Mouse (Mus musculus): ENCODE results near the gene Pa2g4. TPM values are rescaled to one million over a fixed set of nuclear protein-coding genes. Genes with fewer than 3 reads are reported as not detected.
"Not testable (repeated sequence)": the region's sequence is repeated elsewhere in the genome, so short reads cannot be mapped to it uniquely, and the experiment has no call there.

The Pa2g4 gene
- total RNA-seq, 2 experiments from 2014 or later, result 36.3 to 36.7 TPM

DNA sequence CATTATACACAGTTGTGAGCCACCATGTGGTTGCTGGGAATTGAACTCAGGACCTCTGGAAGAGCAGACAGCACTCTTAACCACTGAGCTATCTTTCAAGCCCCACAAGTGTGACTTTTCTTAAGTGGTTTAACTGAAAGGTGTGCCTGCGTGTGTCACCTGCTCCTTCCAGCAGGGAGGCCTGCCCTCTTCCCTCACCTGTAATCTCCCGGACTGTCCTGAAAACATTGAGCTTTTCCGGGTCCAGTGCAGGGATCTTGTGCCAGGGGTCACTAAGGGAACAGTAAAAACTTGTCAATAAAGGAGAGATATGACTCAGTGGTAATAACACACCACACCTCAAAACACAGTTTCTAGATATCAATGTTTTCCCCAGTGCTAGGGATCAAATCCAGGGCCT is 13.5 kb upstream of the Pa2g4 start:
- DNase-seq, result no peak

DNA sequence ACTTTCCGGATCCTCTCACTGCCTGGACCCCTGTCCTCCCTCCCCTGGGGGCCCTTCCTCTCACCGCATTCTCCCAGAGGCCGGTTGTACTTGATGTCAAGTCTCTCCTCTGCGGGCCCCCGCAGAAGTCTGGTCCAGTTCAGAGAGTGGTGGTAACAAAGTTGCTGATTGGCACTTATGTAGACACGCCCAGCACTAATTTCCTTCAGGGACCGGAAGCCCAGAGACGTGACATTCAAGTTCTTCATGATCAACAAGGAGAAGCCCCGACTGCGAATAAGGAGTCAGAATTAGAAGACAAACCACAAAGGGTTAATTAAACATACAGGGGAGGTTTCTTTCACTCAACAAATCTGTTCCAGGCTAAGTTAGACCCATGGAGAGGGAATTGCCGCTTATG is 12.5 kb upstream of the Pa2g4 start:
- DNase-seq, result no peak

- DNase-seq, result no peak
Observed at GRCm38 (mm10) chr10:128575063-128575462, 9.3 kb upstream of the Pa2g4 start.

DNA sequence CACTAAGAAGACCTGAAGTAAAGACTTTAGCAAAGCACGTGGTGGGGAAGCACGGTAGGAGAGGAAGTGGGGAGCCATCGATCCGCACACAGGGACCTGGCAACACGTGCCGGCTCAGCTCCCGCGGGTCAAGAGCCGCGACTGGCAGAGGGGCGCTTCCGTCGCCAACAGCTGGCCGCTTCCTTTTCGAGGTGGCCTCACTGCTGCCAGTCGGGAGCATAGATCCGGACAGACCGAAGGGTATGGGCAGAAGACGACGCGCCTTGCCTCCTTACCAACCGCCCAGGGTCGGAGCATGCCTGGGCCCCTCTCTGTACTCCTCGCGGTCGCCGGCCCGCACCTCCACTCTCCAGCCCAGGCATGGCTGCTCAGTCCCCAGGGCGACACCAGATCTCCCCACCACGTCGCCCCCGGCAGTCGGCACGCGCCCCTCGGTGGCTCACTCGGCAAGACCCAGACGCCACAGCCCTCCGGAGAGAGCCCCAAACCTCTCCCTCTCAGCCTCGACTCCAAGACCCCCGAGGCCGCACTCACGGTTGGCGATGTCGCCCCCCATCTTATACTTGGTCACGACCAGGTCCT is 490 bp downstream of the Pa2g4 start:
- peak; percentile 30 for DNase-seq

GRCm38 (mm10) chr10:128563544-128563943 is 2.2 kb downstream of the Pa2g4 start:
- DNase-seq, result no peak

DNA sequence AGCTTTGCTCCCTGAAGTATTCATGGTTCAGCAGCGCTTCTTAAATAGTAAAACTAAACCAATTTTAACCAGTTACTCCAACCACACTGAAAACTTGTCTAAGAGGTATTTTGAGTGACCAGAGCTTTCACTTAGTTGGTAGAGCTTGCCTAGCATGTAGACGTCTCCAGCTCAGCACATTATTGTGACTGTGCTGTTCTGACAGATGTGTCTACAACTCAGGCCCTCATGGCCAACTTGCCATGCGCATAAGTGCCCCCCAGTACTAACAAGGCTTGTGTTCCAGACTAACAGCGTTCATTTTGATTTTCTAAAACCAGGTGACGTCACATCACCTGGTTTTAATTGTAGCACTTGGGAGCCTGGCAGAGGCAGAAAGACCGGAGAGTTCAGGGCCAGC is 8.8 kb downstream of the Pa2g4 start:
- DNase-seq, result no peak

GRCm38 (mm10) chr10:128556286-128556685 is 9.5 kb downstream of the Pa2g4 start:
- no peak for DNase-seq

GRCm38 (mm10) chr10:128555567-128555966 is 10.2 kb downstream of the Pa2g4 start:
- DNase-seq, result not testable (repeated sequence)

GRCm38 (mm10) chr10:128550144-128550823 is 15.5 kb downstream of the Pa2g4 start:
- DNase-seq, result not testable (repeated sequence)

DNA sequence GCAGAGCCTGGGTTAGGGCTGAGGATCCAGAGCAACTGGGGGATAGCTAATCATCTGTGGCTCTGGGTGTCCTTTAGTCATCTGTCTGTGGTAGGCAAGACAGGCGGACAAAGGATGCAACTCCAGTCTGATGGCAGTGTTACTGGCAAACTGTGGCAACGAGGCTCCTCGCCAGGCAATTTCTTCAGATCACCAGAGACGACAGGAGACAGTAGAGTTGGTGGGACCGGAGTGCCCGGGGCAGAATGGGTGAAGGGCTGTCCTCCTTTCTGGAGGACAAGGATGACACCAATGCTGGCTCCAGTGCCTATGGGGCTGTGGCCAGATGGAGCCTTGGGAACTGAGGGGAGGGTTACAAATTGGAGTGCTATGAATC is 16.1 kb downstream of the Pa2g4 start:
- peak; percentile 32 for DNase-seq

DNA sequence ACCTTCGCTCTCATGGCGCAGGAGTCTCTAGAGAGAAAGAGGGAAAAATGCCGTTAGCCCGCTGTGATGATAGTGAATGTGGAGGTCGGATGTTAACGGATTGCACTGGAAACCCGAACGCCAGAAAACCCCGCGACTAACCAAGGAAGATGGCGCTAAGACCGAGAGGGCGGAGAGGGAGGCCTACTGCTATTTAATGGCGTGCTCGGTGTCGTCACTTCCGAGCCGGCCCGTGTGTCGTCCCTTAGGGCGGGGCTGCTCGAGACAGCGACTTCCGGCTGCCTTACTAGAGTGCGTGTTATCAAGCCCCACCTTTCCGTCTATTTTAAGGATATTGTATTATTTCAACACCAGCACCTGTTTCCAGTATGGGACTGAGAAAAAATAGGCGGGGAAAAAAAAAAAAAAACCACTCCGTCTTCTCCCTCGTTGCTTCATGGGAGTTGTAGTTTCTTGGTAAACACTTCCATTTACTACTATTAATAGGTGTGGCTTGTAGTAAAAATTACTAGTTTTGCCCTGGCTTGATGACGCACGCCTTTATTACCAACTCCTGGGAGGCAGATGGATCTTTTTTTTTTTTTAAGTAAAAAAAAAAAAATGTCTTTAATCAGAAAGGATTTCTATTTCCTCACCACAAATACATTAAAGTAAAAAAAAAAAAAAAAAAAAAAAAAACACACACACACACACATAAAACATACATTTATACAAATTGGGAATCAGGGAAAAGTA is 16.7 kb downstream of the Pa2g4 start, which contains the start of gene Rpl41:
Gene Rpl41, minus strand, starts transcription at position 359 of the 735 bp plus-strand sequence.
- DNase-seq, result peak; percentile 93

DNA sequence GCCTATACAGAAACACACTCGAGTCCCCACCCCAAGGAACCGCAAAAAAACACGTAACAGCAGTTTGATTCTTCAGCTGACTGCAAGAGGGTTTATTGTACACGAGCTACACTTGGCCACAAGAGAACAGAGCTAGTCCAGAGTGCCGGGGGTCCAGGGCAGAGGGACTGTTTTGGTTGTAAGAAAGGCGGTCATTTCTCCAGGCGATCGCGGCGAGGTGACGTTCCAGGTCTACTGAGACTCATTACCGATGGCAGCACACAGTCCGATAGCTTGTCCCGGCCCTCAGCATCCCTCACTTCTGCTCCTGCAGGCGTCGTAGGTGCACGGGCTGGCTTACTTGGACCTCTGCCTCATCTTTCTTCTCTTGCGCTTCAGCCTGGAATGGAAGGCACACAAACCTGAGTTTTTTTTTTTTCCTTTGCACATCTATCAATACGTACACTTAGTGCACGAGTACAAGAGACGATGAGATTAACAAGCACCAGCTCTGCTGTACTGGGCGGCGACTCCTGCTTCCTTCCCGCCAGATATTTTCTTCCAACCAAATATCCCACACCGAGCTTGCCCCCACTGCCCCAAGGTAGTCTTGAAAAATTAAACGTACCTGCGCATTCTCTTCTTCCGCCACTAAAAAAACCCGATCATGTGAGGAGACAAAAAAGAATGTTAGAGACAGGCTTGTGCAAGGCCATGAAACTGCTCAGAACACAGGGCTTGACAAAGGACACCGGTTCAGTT is 17.6 kb downstream of the Pa2g4 start:
- DNase-seq, result not testable (repeated sequence)

DNA sequence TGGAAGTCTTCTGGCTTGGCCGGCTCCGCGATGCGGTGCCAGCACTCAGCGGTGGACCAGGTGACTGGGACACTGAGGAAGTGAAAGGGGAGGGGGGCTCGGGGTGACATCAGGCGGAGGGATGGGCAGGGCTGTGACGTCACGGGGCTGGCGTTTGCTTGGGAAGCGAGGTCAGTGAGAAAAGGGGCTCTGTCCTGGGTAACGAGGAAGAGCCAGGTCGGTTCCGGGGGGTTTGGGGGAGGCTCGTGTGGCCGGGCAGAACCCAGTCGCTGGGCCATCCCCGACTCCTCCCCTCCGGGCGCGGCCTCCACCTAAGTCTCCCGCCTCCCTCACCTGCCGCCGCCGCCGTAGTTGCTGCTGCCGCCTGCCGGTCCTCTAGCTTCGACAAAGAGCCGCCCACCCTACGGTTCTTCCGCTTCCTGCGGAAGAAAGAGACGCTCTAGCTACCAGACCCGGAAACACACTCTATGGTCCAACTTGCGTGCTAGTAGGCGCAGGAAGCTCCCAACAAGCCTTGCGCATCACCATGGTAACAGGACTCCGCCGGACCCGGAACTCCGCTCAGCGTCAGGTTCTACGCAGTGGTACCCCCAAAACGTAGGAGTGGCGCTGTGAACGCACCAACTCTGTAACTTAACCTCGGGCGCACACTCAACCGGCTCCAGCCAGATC is 18.3 kb downstream of the Pa2g4 start, which contains the start of gene Zc3h10:
Gene Zc3h10, minus strand, starts transcription at position 414 of the 672 bp plus-strand sequence.
- DNase-seq, result peak; percentile 94

DNA sequence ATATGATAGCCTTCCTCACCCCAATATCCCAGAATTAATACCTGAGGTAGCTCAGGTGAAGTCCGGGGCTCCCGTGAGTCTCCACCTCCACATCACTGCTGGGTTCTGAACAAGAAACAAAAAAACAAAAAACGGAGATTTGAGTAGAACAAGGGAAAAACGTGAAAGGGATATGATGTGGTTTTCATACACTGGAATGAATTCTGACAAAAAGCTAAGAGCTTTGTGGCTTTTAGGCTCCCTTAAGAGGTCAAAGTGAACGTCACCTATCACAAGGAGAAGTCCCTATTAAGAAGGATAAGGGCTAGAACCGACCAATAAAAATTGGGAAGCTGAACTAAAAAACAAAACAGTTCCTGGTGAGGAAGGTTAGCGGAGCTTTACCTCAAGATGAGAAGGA is 19.0 kb downstream of the Pa2g4 start:
- no peak for DNase-seq

- DNase-seq, result no peak
Observed at GRCm38 (mm10) chr10:128546361-128546760, 19.4 kb downstream of the Pa2g4 start.

GRCm38 (mm10) chr10:128545570-128545898 is 20.3 kb downstream of the Pa2g4 start:
- DNase-seq, result no peak

GRCm38 (mm10) chr10:128544674-128545569 is 20.9 kb downstream of the Pa2g4 start:
- no peak for DNase-seq

DNA sequence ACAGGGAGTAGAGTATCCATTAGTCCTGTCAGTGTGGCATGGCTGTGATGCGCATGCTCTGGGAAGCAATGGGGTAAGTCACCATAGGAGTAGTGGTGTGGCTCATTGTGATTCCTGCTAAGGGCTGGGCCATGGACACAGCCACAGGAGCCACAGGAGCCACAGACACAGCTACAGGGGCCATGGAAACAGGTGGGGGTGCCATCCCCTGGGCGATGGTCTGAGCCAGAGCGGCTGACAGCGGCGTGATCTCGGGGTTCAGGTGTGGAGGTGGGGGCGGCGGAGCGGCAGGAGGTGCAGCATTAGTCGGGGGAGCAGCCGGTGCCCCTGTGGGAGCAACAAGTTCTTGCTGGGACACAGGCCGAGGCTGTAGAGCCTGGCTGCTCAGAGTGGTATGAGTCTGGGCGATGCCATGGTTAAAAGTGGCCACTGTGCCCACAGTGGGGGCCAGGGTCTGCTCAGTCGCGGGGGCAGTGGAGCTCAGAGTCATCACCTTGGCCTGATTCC is 21.6 kb downstream of the Pa2g4 start:
- no peak for DNase-seq

- DNase-seq, result no peak
Observed at GRCm38 (mm10) chr10:128543100-128543499, 22.7 kb downstream of the Pa2g4 start.

DNA sequence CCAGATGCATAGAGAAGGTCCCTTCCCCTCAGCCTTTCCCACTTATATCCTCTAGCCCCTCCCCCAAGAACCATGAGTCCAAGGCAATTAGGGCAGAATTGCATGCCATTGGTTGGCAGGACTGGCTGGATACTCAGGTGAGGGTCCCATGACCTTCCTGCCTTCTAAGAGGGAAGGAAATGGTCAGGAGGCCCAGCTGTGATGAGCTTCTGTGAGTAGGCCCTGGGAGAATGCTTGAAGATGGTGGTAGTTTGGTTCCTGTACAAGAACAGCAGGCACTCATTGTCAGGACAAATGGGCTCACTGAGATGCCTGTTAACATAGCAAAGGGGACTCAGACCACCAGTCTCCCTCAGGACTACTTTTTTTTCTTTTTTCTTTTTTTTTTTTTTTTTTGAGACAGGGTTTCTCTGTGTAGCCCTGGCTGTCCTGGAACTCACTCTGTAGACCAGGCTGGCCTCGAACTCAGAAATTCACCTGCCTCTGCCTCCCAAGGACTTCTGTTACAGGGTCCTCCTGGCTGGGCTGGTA is 27.4 kb downstream of the Pa2g4 start:
- DNase-seq, result no peak

Data from gastrocnemius, postnatal 25 days (tissue).